Mouse (Mus musculus): ENCODE measurements at regions not wholly inside any gene's neighbourhood (a gene's known extent, or its start where the extent isn't known, plus 50 kb on each side); places are given as distances from the start of the nearest gene placed in this dataset.

DNA sequence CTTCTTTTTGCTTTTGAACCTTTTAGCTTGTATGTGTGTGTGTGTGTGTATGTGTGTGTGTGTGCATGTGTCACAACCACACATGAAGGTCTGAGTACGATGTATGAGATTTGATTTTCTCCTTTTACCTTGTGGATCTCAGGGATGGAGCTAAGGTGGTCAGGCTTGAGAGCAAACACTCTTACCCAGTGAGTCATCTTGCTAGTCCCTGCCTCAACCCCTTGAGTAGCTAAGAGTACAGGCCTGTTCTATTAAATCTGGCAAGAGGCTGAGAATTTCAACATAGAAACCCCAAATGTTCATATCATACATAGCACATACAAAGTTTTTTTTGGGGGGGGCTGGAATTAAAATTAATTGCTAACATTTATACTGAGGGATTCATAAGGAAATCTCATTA, 104.4 kb downstream of the Ppp4r2 start:
- TF ChIP-seq CTCF (IDR thresholded peaks at IDR 0.05; ENCODE audit: low read depth) (no peak), EP300 (IDR thresholded peaks at IDR 0.05; ENCODE audit: low read depth) (no peak)
